Mouse (Mus musculus) spleen, postnatal 10 days (tissue): ENCODE measurements at regions not wholly inside any gene's neighbourhood (a gene's known extent, or its start where the extent isn't known, plus 50 kb on each side); places are given as distances from the start of the nearest gene placed in this dataset.

ENCODE experiments used
- DNase-seq, 2 experiments: peaks; one replicate each; pipeline ENCODE4 v3.0.0; 2021 to 2022; ENCODE audit warnings: low spot score in 2 of 2

- DNase-seq: no peak
Observed at GRCm38 (mm10) chr5:62545785-62546184, 220.2 kb downstream of the Arap2 start.

- no peak for DNase-seq
Observed at GRCm38 (mm10) chr5:62539304-62539703, 226.7 kb downstream of the Arap2 start.

GRCm38 (mm10) chr5:62511827-62512226 is 254.1 kb downstream of the Arap2 start:
- no peak for DNase-seq

GRCm38 (mm10) chr5:62483521-62483920 is 282.4 kb downstream of the Arap2 start:
- peak in 1 of 2 experiments; percentile 20 for DNase-seq

GRCm38 (mm10) chr5:62480967-62481366 is 285.0 kb downstream of the Arap2 start:
- DNase-seq: no peak

- no peak for DNase-seq
Observed at GRCm38 (mm10) chr5:62473412-62473811, 292.5 kb downstream of the Arap2 start.

GRCm38 (mm10) chr5:62466802-62467201 is 299.2 kb downstream of the Arap2 start:
- DNase-seq: no peak

GRCm38 (mm10) chr5:62462574-62462973 is 303.4 kb downstream of the Arap2 start:
- no peak for DNase-seq
